Mouse (Mus musculus): ENCODE measurements around the gene Tcf20. TPM values are rescaled to one million over a fixed set of nuclear protein-coding genes. Genes with fewer than 3 reads are reported as not detected.

Gene Tcf20
- total RNA-seq, 2 experiments from 2014 or later = 21.9 to 26.0 TPM

GRCm38 (mm10) chr15:82998811-82999221 lies 11.1 kb upstream of the Tcf20 start:
- no peak for DNase-seq
- intact Hi-C loops (cut with DNase I; ENCODE audit: low total_unique reads) = no loop called here

- no peak for DNase-seq
- intact Hi-C loops (cut with DNase I; ENCODE audit: low total_unique reads) = no loop called here
These were observed 8.8 kb upstream of the Tcf20 start for GRCm38 (mm10) chr15:82996431-82996830.

- intact Hi-C loops (cut with DNase I; ENCODE audit: low total_unique reads) = no loop called here
- no peak for DNase-seq
These were observed 7.6 kb upstream of the Tcf20 start for GRCm38 (mm10) chr15:82995239-82995638.

GRCm38 (mm10) chr15:82992911-82993310 lies 5.2 kb upstream of the Tcf20 start:
- DNase-seq = no peak
- intact Hi-C loops (cut with DNase I; ENCODE audit: low total_unique reads) = no loop called here

GRCm38 (mm10) chr15:82992079-82992783 lies 4.6 kb upstream of the Tcf20 start:
- intact Hi-C loops (cut with DNase I; ENCODE audit: low total_unique reads) = no loop called here
- no peak for DNase-seq

GRCm38 (mm10) chr15:82989190-82989704 lies 1.6 kb upstream of the Tcf20 start:
- intact Hi-C loops (cut with DNase I; ENCODE audit: low total_unique reads) = no loop called here
- DNase-seq = no peak

- intact Hi-C loops (cut with DNase I; ENCODE audit: low total_unique reads) = no loop called here
- no peak for DNase-seq
These were observed 499 bp downstream of the Tcf20 start for GRCm38 (mm10) chr15:82987014-82987731.

GRCm38 (mm10) chr15:82984574-82984973 lies 3.1 kb downstream of the Tcf20 start:
- DNase-seq = no peak
- intact Hi-C loops (cut with DNase I; ENCODE audit: low total_unique reads) = no loop called here

GRCm38 (mm10) chr15:82984097-82984496 lies 3.6 kb downstream of the Tcf20 start:
- intact Hi-C loops (cut with DNase I; ENCODE audit: low total_unique reads) = no loop called here
- no peak for DNase-seq

- intact Hi-C loops (cut with DNase I; ENCODE audit: low total_unique reads) = no loop called here
- peak; percentile 34 for DNase-seq
These were observed 4.2 kb downstream of the Tcf20 start for GRCm38 (mm10) chr15:82983416-82984026.

GRCm38 (mm10) chr15:82982724-82983415 lies 4.8 kb downstream of the Tcf20 start:
- DNase-seq = peak; percentile 78
- intact Hi-C loops (cut with DNase I; ENCODE audit: low total_unique reads) = no loop called here

- intact Hi-C loops (cut with DNase I; ENCODE audit: low total_unique reads) = no loop called here
- DNase-seq = no peak
These were observed 5.8 kb downstream of the Tcf20 start for GRCm38 (mm10) chr15:82981676-82982520.

GRCm38 (mm10) chr15:82979531-82979930 lies 8.1 kb downstream of the Tcf20 start:
- DNase-seq = no peak
- intact Hi-C loops (cut with DNase I; ENCODE audit: low total_unique reads) = no loop called here

- DNase-seq = no peak
- intact Hi-C loops (cut with DNase I; ENCODE audit: low total_unique reads) = no loop called here
These were observed 13.2 kb downstream of the Tcf20 start for GRCm38 (mm10) chr15:82974471-82974870.

- no peak for DNase-seq
- intact Hi-C loops (cut with DNase I; ENCODE audit: low total_unique reads) = no loop called here
These were observed 18.4 kb downstream of the Tcf20 start for GRCm38 (mm10) chr15:82969206-82969721.

GRCm38 (mm10) chr15:82968449-82968848 lies 19.2 kb downstream of the Tcf20 start:
- intact Hi-C loops (cut with DNase I; ENCODE audit: low total_unique reads) = no loop called here
- DNase-seq = peak; percentile 46

- no peak for DNase-seq
- intact Hi-C loops (cut with DNase I; ENCODE audit: low total_unique reads) = no loop called here
These were observed 19.7 kb downstream of the Tcf20 start for GRCm38 (mm10) chr15:82967947-82968346.

- intact Hi-C loops (cut with DNase I; ENCODE audit: low total_unique reads) = no loop called here
- DNase-seq = no peak
These were observed 23.3 kb downstream of the Tcf20 start for GRCm38 (mm10) chr15:82964266-82964825.
